Comparison of ENCODE assay signal across 9 mouse cellular contexts in the genomic region with DNA sequence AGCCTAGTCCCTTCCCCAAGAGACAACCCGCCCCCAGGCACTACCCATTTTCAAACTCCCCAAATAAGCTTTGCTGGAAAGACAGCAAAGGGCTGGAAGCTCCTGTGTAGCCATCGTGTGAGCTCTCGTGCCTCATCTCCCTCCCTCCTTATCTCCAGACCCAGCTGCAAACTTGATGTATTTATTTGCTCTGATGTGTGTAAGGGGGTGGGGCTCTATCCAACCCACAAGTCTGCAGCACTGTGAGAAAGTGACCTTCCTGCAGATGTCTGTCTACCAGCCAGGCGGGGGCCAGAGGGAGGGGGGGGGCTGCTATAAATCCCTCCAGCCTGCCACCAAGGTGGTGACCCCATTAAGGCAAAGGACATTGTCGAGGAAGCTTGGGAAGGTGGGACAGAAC. TPM values are rescaled to one million over a fixed set of nuclear protein-coding genes. Genes with fewer than 3 reads are reported as not detected.
DNase-seq lines count a peak whose midpoint lies in the region; ATAC-seq and TF ChIP-seq lines count a peak whose summit lies in the region.
"Had no signal": no experiment of that assay in that cellular context is flagged by ENCODE, and none has a peak within 500 bp of the region (broad histone marks: within the 10 kb centered on the region; RNA-seq: fewer than 3 reads in every experiment).

No protein-coding gene starts in this region.

- H3K9ac ChIP-seq in lung, postnatal 0 days (replicated peaks; ENCODE audit: low read depth) = no peak overlapping the region
- no peak overlapping the region for H3K9ac ChIP-seq in liver, embryonic 11.5 days (ENCODE audit: low read depth, low read length)

- no peak overlapping the region for H3K4me3 ChIP-seq in lung, postnatal 0 days (ENCODE audit: low read depth, low read length)
- H3K4me3 ChIP-seq in bone marrow, adult 2 months (replicated peaks; ENCODE audit: control insufficient read depth, low read depth, low read length) = no peak overlapping the region
- no peak overlapping the region for H3K4me3 ChIP-seq in liver, embryonic 11.5 days (ENCODE audit: low read depth, low read length)

- 13% methylated on average over 5 of the region's 5 CpGs for WGBS in lung, postnatal 0 days
- WGBS in bone marrow, adult 2 months = 9% methylated on average over 5 of the region's 5 CpGs
- WGBS in liver, embryonic 11.5 days = 6% methylated on average over 5 of the region's 5 CpGs

- H3K4me1 ChIP-seq in lung, postnatal 0 days (ENCODE audit: insufficient read depth, low read depth, low read length) = peaks cover 10% of the 10 kb centered on the region; the same call in 1 of the 2 replicates
- peaks cover 2% of the 10 kb centered on the region; the same call in 1 of the 2 replicates for H3K4me1 ChIP-seq in bone marrow, adult 2 months (ENCODE audit: control insufficient read depth, insufficient read depth, low read length)
- peaks cover 18% of the 10 kb centered on the region for H3K4me1 ChIP-seq in liver, embryonic 11.5 days (replicated peaks; ENCODE audit: control insufficient read depth, insufficient read depth, low read length)

- no peak overlapping the region for H3K4me2 ChIP-seq in lung, postnatal 0 days (replicated peaks; ENCODE audit: low read depth, low read length)
- peak overlapping the region; percentile 46 for H3K4me2 ChIP-seq in liver, embryonic 11.5 days

- TF ChIP-seq POLR2A in bone marrow, adult 2 months (IDR thresholded peaks at IDR 0.05; ENCODE audit: borderline replicate concordance, control insufficient read depth, low read depth, low read length) = no peak

- no peaks in the 10 kb centered on the region for H3K27me3 ChIP-seq in lung, postnatal 0 days (replicated peaks; ENCODE audit: insufficient read depth, low read length)
- peaks cover 3% of the 10 kb centered on the region; the same call in 1 of the 2 replicates for H3K27me3 ChIP-seq in liver, embryonic 11.5 days (replicated peaks; ENCODE audit: control insufficient read depth, insufficient read depth, low read length)

- H3K9me3 ChIP-seq in lung, postnatal 0 days (ENCODE audit: low read length) = no peaks in the 10 kb centered on the region
- no peaks in the 10 kb centered on the region for H3K9me3 ChIP-seq in liver, embryonic 11.5 days (ENCODE audit: control insufficient read depth, low read length)

- DNase-seq in lung, postnatal 0 days (ENCODE audit: low spot score) = no peak
- DNase-seq in lung, postnatal 14 days = no peak
- DNase-seq in embryo, embryonic 11 days = peak; percentile 33
- no peak for DNase-seq in liver, embryonic 11.5 days (ENCODE audit: low spot score)
- DNase-seq in natural killer cell, adult 2 months (ENCODE audit: low spot score in 2 of 2) = no peak
- DNase-seq in urinary bladder, adult 2 months (ENCODE audit: low spot score) = no peak
- DNase-seq: cerebellum, postnatal 25 days had no signal

- no peak for TF ChIP-seq CTCF in lung, postnatal 0 days (IDR thresholded peaks at IDR 0.05)
- no peak for TF ChIP-seq CTCF in bone marrow, adult 2 months (IDR thresholded peaks at IDR 0.05; ENCODE audit: control insufficient read depth, insufficient read depth, low read length)

- TF ChIP-seq EP300 in lung, postnatal 0 days (IDR thresholded peaks at IDR 0.05) = no peak

- H3K27ac ChIP-seq in lung, postnatal 0 days (ENCODE audit: low read length) = no peak overlapping the region
- H3K27ac ChIP-seq in bone marrow, adult 2 months (ENCODE audit: control insufficient read depth, insufficient read depth, low read depth, low read length, poor library complexity) = peak overlapping the region; percentile 59
- peak overlapping the region; percentile 56; the same call in 1 of the 2 replicates for H3K27ac ChIP-seq in liver, embryonic 11.5 days (ENCODE audit: low read depth, low read length)

- H3K36me3 ChIP-seq in lung, postnatal 0 days (ENCODE audit: insufficient read depth, low read length) = no peaks in the 10 kb centered on the region
- H3K36me3 ChIP-seq in liver, embryonic 11.5 days (ENCODE audit: control insufficient read depth, insufficient read depth, low read length) = no peaks in the 10 kb centered on the region

- ATAC-seq in lung, postnatal 0 days = peak; percentile 32
- ATAC-seq in liver, embryonic 11.5 days (replicated peaks; ENCODE audit: low FRiP score) = peak; percentile 94
- ATAC-seq: inflammation-experienced regulatory T-cells, adult 6 months had no signal

RNA-seq across cellular contexts. Expression of gene Islr2, which starts 9.7 kb away (rescaled TPM):
- polyA plus RNA-seq in lung, postnatal 0 days (2015; fragmentation: Nextera tagmentation; extraction: Ambion mirVana) = not detected in 2 replicates
- polyA plus RNA-seq in bone marrow, adult 2 months (2011; ENCODE audit: insufficient read depth, insufficient read length, low replicate concordance, missing spikeins) = 0.49 TPM in 1 of 2 replicates, not detected in the other
- polyA plus RNA-seq in liver, embryonic 11.5 days (2014; fragmentation: Nextera tagmentation; extraction: Ambion mirVana) = 0.43 TPM in 1 of 2 replicates, not detected in the other
- 0.15 and 0.19 TPM in 2 replicates for polyA plus RNA-seq in urinary bladder, adult 2 months (2012; rRNA removed)
- polyA plus RNA-seq: inflammation-experienced regulatory T-cells, adult 6 months had no signal

RNA-seq across cellular contexts. Expression of gene Islr, which starts 9.8 kb away (rescaled TPM):
- 21.6 and 28.5 TPM in 2 replicates for polyA plus RNA-seq in lung, postnatal 0 days (2015; fragmentation: Nextera tagmentation; extraction: Ambion mirVana)
- polyA plus RNA-seq in bone marrow, adult 2 months (2011; ENCODE audit: insufficient read depth, insufficient read length, low replicate concordance, missing spikeins) = 4.2 and 6.3 TPM in 2 replicates
- polyA plus RNA-seq in liver, embryonic 11.5 days (2014; fragmentation: Nextera tagmentation; extraction: Ambion mirVana) = 7.7 and 8.5 TPM in 2 replicates
- polyA plus RNA-seq in urinary bladder, adult 2 months (2012; rRNA removed) = 137 and 139 TPM in 2 replicates

RNA-seq across cellular contexts. Expression of gene Pml, which starts 35.7 kb away (rescaled TPM):
- 6.4 and 6.8 TPM in 2 replicates for polyA plus RNA-seq in lung, postnatal 0 days (2015; fragmentation: Nextera tagmentation; extraction: Ambion mirVana)
- 48.3 and 92.4 TPM in 2 replicates for polyA plus RNA-seq in bone marrow, adult 2 months (2011; ENCODE audit: insufficient read depth, insufficient read length, low replicate concordance, missing spikeins)
- 28.3 and 33.2 TPM in 2 replicates for polyA plus RNA-seq in liver, embryonic 11.5 days (2014; fragmentation: Nextera tagmentation; extraction: Ambion mirVana)
- 14.2 and 21.8 TPM in 2 replicates for polyA plus RNA-seq in urinary bladder, adult 2 months (2012; rRNA removed)

RNA-seq across cellular contexts. Expression of gene Stoml1, which starts 39.1 kb away (rescaled TPM):
- polyA plus RNA-seq in lung, postnatal 0 days (2015; fragmentation: Nextera tagmentation; extraction: Ambion mirVana) = 30.8 and 34.3 TPM in 2 replicates
- 14.4 and 24.5 TPM in 2 replicates for polyA plus RNA-seq in bone marrow, adult 2 months (2011; ENCODE audit: insufficient read depth, insufficient read length, low replicate concordance, missing spikeins)
- 9.7 and 12.9 TPM in 2 replicates for polyA plus RNA-seq in liver, embryonic 11.5 days (2014; fragmentation: Nextera tagmentation; extraction: Ambion mirVana)
- 60.9 and 66.9 TPM in 2 replicates for polyA plus RNA-seq in urinary bladder, adult 2 months (2012; rRNA removed)
